Mouse (Mus musculus) liver, embryonic 14.5 days (tissue): ENCODE results near the gene Gm10277.

Source experiments
- CTCF ChIP-seq: IDR thresholded peaks from 2 replicates; pipeline ENCODE4 v1.5.1; 2016; ENCODE audit warnings: antibody characterized with exemption, low read depth, control low read depth
- EP300 ChIP-seq: IDR thresholded peaks from 2 replicates; pipeline ENCODE4 v1.6.1; 2016; ENCODE audit warnings: antibody characterized with exemption, low read depth

DNA sequence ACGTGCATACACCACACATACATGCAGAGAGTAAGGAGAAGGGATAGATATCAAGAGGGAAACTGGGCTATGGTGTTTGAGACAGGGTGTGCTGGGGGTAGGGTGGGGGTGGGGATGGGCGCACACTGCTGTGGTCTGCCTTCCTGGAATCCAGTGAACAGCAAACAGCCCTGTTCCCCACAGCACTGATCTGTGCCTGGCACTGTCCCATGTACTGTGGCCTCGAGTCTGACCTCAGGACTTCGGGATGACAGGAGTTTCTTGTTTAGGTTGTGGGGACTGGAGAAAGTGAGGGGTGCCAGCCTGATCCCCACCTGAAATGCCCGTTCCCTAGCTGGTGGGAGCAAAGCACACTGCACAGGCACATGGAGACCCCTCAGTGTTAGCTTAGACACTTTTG is at the start of gene Gm10277:
- TF ChIP-seq CTCF (no peak), EP300 (no peak)
